Mouse (Mus musculus) kidney, embryonic 16.5 days (tissue): Measurements from ENCODE around the gene Mecom. TPM values are rescaled to one million over a fixed set of nuclear protein-coding genes. Genes with fewer than 3 reads are reported as not detected.

Experiments
- ATAC-seq: fragments of 200-750 bp; cut with Nextera tagmentation; 2 replicates; pipeline ENCODE4 v1.8.0; 2017; ENCODE audit warnings: moderate TSS enrichment; ENCODE audit not compliant: low FRiP score, low TSS enrichment
- H3K27ac ChIP-seq: fragments of 300-500 bp; sonication (generic); 2 replicates; pipeline ENCODE4 v1.5.1; 2014; ENCODE audit warnings: low read length
- H3K27me3 ChIP-seq: fragments of 300-500 bp; sonication (generic); 2 replicates; pipeline ENCODE4 v1.6.1; 2014; ENCODE audit warnings: low read length, control low read depth, mixed read lengths; ENCODE audit not compliant: insufficient read depth
- H3K36me3 ChIP-seq: fragments of 300-500 bp; sonication (generic); 2 replicates; pipeline ENCODE4 v1.6.1; 2014; ENCODE audit warnings: low read length, control low read depth, mixed read lengths; ENCODE audit not compliant: insufficient read depth
- H3K4me1 ChIP-seq: fragments of 300-500 bp; sonication (generic); 2 replicates; pipeline ENCODE4 v1.6.1; 2014; ENCODE audit warnings: low read length, control low read depth, mixed read lengths; ENCODE audit not compliant: insufficient read depth
- H3K4me2 ChIP-seq: fragments of 300-500 bp; sonication (generic); replicated peaks from 2 replicates; pipeline ENCODE4 v1.6.1; 2014; ENCODE audit warnings: low read depth, low read length
- H3K4me3 ChIP-seq: fragments of 300-500 bp; sonication (generic); 2 replicates; pipeline ENCODE4 v1.5.1; 2014; ENCODE audit warnings: mild to moderate bottlenecking, low read length
- H3K9ac ChIP-seq: fragments of 300-500 bp; sonication (generic); replicated peaks from 2 replicates; pipeline ENCODE4 v1.6.1; 2014; ENCODE audit warnings: low read length
- H3K9me3 ChIP-seq: fragments of 300-500 bp; sonication (generic); 2 replicates; pipeline ENCODE4 v1.6.1; 2016; ENCODE audit warnings: low read length, control low read depth
- WGBS: fragments of 180-500 bp; shearing (Covaris S2); extraction: QIAGEN DNeasy Blood & Tissue Kit; methylation state at CpG from one replicate; pipeline ENCODE4 v1.1.7; 2014; 5-methylcytosine and 5-hydroxymethylcytosine counted together
- polyA plus RNA-seq: library from polyadenylated mRNA; unstranded; fragments of >200 nt; fragmentation: Nextera tagmentation; extraction: Ambion mirVana; gene quantifications from 2 replicates; pipeline ENCODE4 v1.2.1, GENCODE M21; 2015

Mecom gene
- polyA plus RNA-seq, 1 experiment from 2014 or later = 78.3 TPM

- ATAC-seq = no peak
- no peak overlapping the region for H3K4me2 ChIP-seq
- WGBS = 71% methylated on average over 3 of the region's 3 CpGs
- H3K9me3 ChIP-seq = no peaks in the 10 kb centered on the region
- no peaks in the 10 kb centered on the region for H3K4me1 ChIP-seq
- H3K4me3 ChIP-seq = no peak overlapping the region
- H3K9ac ChIP-seq = no peak overlapping the region
- no peak overlapping the region for H3K27ac ChIP-seq
- no peaks in the 10 kb centered on the region for H3K27me3 ChIP-seq
- H3K36me3 ChIP-seq = peaks cover 31% of the 10 kb centered on the region; the same call in 1 of the 2 replicates
Measured at GRCm38 (mm10) chr3:29984431-29984830, 563.4 kb downstream of the Mecom start.

DNA sequence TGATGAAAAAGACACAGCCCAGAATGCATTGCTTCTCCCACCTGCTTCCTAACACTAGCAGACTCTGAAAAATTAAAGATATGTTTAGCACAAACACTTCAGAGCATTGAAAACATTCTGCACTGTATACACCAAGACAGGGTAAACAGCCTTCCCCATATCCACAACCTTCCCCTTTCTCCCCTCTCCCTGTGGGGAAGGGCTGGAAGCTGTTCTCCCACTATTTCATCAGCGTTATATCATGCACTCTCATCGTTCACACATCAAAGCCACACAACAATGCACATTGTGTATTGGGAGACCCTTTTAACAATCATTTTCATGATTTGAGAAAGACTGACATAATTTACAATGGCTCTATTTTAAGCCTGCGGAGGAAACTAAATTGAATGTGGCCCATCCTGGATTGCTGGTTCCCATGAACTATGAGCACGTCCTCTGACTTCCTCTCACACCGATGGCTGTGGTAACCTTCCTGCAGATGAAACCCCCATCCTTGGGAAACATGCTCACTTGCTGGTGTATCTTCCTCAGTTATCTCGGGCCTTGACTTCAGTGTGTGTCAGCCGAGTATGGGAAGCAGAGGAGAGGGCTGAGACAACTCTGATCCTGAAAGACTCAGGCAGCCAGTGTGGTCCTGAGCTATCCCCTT is 566.4 kb downstream of the Mecom start:
- Histone ChIP-seq H3K36me3 (peaks cover 21% of the 10 kb centered on the region; the same call in 1 of the 2 replicates), H3K27me3 (no peaks in the 10 kb centered on the region), H3K9ac (no peak overlapping the region), H3K9me3 (no peaks in the 10 kb centered on the region), H3K27ac (peak overlapping the region; percentile 53; the same call in 1 of the 2 replicates), H3K4me2 (no peak overlapping the region), H3K4me1 (0 out of 2 replicates have a peak, but pooled peaks cover 4% of the 10 kb centered on the region), H3K4me3 (no peak overlapping the region)
- 67% methylated on average over 7 of the region's 7 CpGs for WGBS
- ATAC-seq = peak; percentile 59

- WGBS = 87% methylated on average over 9 of the region's 9 CpGs
Measured at GRCm38 (mm10) chr3:29980531-29980930, 567.3 kb downstream of the Mecom start.

DNA sequence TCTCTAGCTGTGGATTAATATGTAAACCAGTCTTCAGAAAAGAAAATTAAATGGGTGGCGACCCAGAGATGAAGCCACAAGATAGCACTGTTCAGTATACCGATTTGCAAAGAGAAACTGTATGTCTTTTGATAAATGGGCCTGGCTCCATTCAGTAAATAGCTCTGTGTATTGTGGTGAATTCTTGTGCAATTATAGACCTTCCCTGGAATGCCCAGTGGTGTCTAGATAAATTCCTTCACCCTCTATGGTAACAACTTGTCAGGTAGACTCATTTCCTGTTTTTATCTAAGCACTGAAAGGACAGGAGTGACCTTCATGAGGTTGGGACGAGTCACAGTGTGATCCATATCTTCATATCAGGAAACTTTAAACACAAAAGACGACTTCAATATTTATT is 571.2 kb downstream of the Mecom start:
- Histone ChIP-seq H3K9ac (no peak overlapping the region), H3K36me3 (peaks cover 16% of the 10 kb centered on the region; the same call in 1 of the 2 replicates), H3K4me3 (no peak overlapping the region), H3K27ac (no peak overlapping the region), H3K4me1 (0 out of 2 replicates have a peak, but pooled peaks cover 4% of the 10 kb centered on the region), H3K9me3 (no peaks in the 10 kb centered on the region), H3K4me2 (no peak overlapping the region), H3K27me3 (no peaks in the 10 kb centered on the region)
- WGBS = 65% methylated on average over 4 of the region's 4 CpGs
- ATAC-seq = no peak

More at GRCm38 (mm10) chr3:29980531-29980930, 567.3 kb downstream of the Mecom start:
- H3K4me2 ChIP-seq = no peak overlapping the region
- H3K27ac ChIP-seq = no peak overlapping the region
- ATAC-seq = no peak
- no peaks in the 10 kb centered on the region for H3K9me3 ChIP-seq
- peaks cover 20% of the 10 kb centered on the region; the same call in 1 of the 2 replicates for H3K36me3 ChIP-seq
- H3K9ac ChIP-seq = no peak overlapping the region
- no peaks in the 10 kb centered on the region for H3K27me3 ChIP-seq
- no peak overlapping the region for H3K4me3 ChIP-seq
- 0 out of 2 replicates have a peak, but pooled peaks cover 4% of the 10 kb centered on the region for H3K4me1 ChIP-seq

- Histone ChIP-seq H3K36me3 (0 out of 2 replicates have a peak, but pooled peaks cover 2% of the 10 kb centered on the region), H3K27ac (no peak overlapping the region), H3K9me3 (no peaks in the 10 kb centered on the region), H3K9ac (no peak overlapping the region), H3K27me3 (no peaks in the 10 kb centered on the region), H3K4me2 (no peak overlapping the region), H3K4me3 (no peak overlapping the region), H3K4me1 (no peaks in the 10 kb centered on the region)
- WGBS = 77% methylated on average over 11 of the region's 11 CpGs
- no peak for ATAC-seq
Measured at GRCm38 (mm10) chr3:29968433-29968949, 579.3 kb downstream of the Mecom start.

- Histone ChIP-seq H3K9ac (no peak overlapping the region), H3K4me1 (no peaks in the 10 kb centered on the region), H3K4me3 (no peak overlapping the region), H3K27me3 (no peaks in the 10 kb centered on the region), H3K27ac (no peak overlapping the region), H3K4me2 (no peak overlapping the region), H3K9me3 (no peaks in the 10 kb centered on the region), H3K36me3 (peaks cover 13% of the 10 kb centered on the region; the same call in 1 of the 2 replicates)
- WGBS = 70% methylated on average over 7 of the region's 7 CpGs
- no peak for ATAC-seq
Measured at GRCm38 (mm10) chr3:29963953-29964352, 583.9 kb downstream of the Mecom start.

DNA sequence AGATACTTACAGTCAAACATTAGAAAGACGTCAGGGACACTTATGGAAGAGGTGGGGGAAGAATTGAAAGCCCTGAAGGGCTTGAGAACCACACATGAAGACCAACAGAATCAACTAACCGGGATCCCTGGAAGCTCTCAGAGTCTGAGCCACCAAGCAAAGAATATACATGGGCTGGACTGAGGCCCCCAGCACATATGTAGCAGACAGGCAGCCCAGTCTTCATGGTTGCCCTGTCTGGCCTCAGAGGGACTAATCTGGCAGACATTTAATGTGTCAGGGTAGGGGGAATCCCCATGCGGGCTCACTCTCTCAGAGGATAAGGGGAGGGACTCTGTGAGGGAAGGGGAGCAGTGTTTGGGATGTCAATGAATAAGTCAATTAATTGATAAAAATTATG is 584.4 kb downstream of the Mecom start:
- no peak overlapping the region for H3K4me2 ChIP-seq
- H3K9ac ChIP-seq = no peak overlapping the region
- H3K27me3 ChIP-seq = no peaks in the 10 kb centered on the region
- H3K4me1 ChIP-seq = no peaks in the 10 kb centered on the region
- 86% methylated on average over 3 of the region's 3 CpGs for WGBS
- no peak overlapping the region for H3K4me3 ChIP-seq
- H3K27ac ChIP-seq = no peak overlapping the region
- H3K9me3 ChIP-seq = no peaks in the 10 kb centered on the region
- H3K36me3 ChIP-seq = peaks cover 13% of the 10 kb centered on the region; the same call in 1 of the 2 replicates
- ATAC-seq = no peak

DNA sequence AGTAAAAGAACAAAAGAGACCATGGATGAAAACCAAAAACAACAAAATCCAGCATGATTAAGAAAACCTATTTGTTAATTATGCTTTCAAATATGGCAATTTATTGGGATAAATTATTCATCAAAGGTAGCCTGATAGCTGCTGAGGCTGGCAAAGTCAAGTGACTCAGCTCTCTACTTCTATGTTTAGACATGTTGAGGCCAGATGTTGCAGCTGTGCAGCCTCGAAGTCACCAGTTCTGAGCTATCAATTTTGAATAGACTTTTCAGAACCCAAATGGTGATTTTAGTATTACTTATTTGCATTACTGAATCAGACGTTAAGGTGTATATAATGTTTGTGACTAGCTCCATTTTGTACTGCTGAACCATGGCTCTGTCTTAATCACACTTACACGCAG is 588.8 kb downstream of the Mecom start:
- Histone ChIP-seq H3K36me3 (peaks cover 19% of the 10 kb centered on the region), H3K9me3 (no peaks in the 10 kb centered on the region), H3K9ac (no peak overlapping the region), H3K27ac (no peak overlapping the region), H3K4me2 (no peak overlapping the region), H3K4me1 (no peaks in the 10 kb centered on the region), H3K4me3 (no peak overlapping the region), H3K27me3 (no peaks in the 10 kb centered on the region)
- no peak for ATAC-seq
- WGBS = 86% methylated on average over 3 of the region's 3 CpGs

GRCm38 (mm10) chr3:29957365-29958236 is 590.2 kb downstream of the Mecom start:
- WGBS = 81% methylated on average over 10 of the region's 10 CpGs
- Histone ChIP-seq H3K27me3 (no peaks in the 10 kb centered on the region), H3K4me2 (no peak overlapping the region), H3K27ac (no peak overlapping the region), H3K9me3 (no peaks in the 10 kb centered on the region), H3K4me1 (no peaks in the 10 kb centered on the region), H3K9ac (no peak overlapping the region), H3K36me3 (peaks cover 19% of the 10 kb centered on the region), H3K4me3 (no peak overlapping the region)
- no peak for ATAC-seq
